Mouse (Mus musculus) midbrain, embryonic 14.5 days (tissue): ENCODE data around the gene T. TPM values are rescaled to one million over a fixed set of nuclear protein-coding genes. Genes with fewer than 3 reads are reported as not detected.

Source experiments
- ATAC-seq: fragments of 200-750 bp; cut with Nextera tagmentation; 2 replicates; pipeline ENCODE4 v1.8.0; 2017; ENCODE audit warnings: moderate number of reproducible peaks, moderate library complexity; ENCODE audit not compliant: low FRiP score, low TSS enrichment
- DNase-seq: peaks from one replicate; pipeline ENCODE4 v3.0.0-alpha.2; 2015
- H3K27ac ChIP-seq: fragments of 300-500 bp; sonication (generic); replicated peaks from 2 replicates; pipeline ENCODE4 v1.5.1; 2014; ENCODE audit warnings: mild to moderate bottlenecking, low read depth, low read length, moderate library complexity
- H3K27me3 ChIP-seq: fragments of 300-500 bp; sonication (generic); 2 replicates; pipeline ENCODE4 v1.6.1; 2014; ENCODE audit warnings: low read length, control low read depth, mixed read lengths; ENCODE audit not compliant: control insufficient read depth, insufficient read depth
- H3K36me3 ChIP-seq: fragments of 300-500 bp; sonication (generic); 2 replicates; pipeline ENCODE4 v1.6.1; 2014; ENCODE audit warnings: low read length, control low read depth; ENCODE audit not compliant: control insufficient read depth, insufficient read depth
- H3K4me1 ChIP-seq: fragments of 300-500 bp; sonication (generic); 2 replicates; pipeline ENCODE4 v1.6.1; 2014; ENCODE audit warnings: mild to moderate bottlenecking, antibody characterized with exemption, low read length, control low read depth; ENCODE audit not compliant: control insufficient read depth, insufficient read depth
- H3K4me2 ChIP-seq: fragments of 300-500 bp; sonication (generic); 2 replicates; pipeline ENCODE4 v1.6.1; 2014; ENCODE audit warnings: mild to moderate bottlenecking, low read length, moderate library complexity
- H3K4me3 ChIP-seq: fragments of 300-500 bp; sonication (generic); replicated peaks from 2 replicates; pipeline ENCODE4 v1.5.1; 2014; ENCODE audit warnings: low read depth, low read length
- H3K9ac ChIP-seq: fragments of 300-500 bp; sonication (generic); replicated peaks from 2 replicates; pipeline ENCODE4 v1.6.1; 2014; ENCODE audit warnings: mild to moderate bottlenecking, low read length, moderate library complexity
- H3K9me3 ChIP-seq: fragments of 300-500 bp; sonication (generic); 2 replicates; pipeline ENCODE4 v1.6.1; 2016; ENCODE audit warnings: low read length, control low read depth, mixed read lengths; ENCODE audit not compliant: control insufficient read depth
- whole genome bisulfite sequencing: fragments of 180-500 bp; shearing (Covaris S2); extraction: QIAGEN DNeasy Blood & Tissue Kit; methylation state at CpG from one replicate; pipeline ENCODE4 v1.1.7; 2014; 5-methylcytosine and 5-hydroxymethylcytosine counted together
- polyA plus RNA-seq: library from polyadenylated mRNA; unstranded; fragments of >200 nt; fragmentation: Nextera tagmentation; extraction: Ambion mirVana; gene quantifications from 2 replicates; pipeline ENCODE4 v1.2.1, GENCODE M21; 2014

Gene T
- polyA plus RNA-seq, 1 experiment from 2014 or later: 0.43 TPM

GRCm38 (mm10) chr17:8468716-8469344 lies 34.6 kb downstream of the T start:
- DNase-seq: peak; percentile 94
- Histone ChIP-seq H3K4me1 (no peaks in the 10 kb centered on the region), H3K27me3 (peaks cover 3% of the 10 kb centered on the region; the same call in 1 of the 2 replicates), H3K9me3 (no peaks in the 10 kb centered on the region), H3K9ac (0 out of 2 replicates have a peak overlapping the region, but pooled peaks have one; percentile 2), H3K4me2 (peak overlapping the region; percentile 26; the same call in 1 of the 2 replicates), H3K36me3 (no peaks in the 10 kb centered on the region), H3K4me3 (no peak overlapping the region), H3K27ac (no peak overlapping the region)
- WGBS: 15% methylated on average over 19 of the region's 19 CpGs
- ATAC-seq: no peak; the same call in 1 of the 2 replicates

- no peak overlapping the region for H3K4me3 ChIP-seq
- no peaks in the 10 kb centered on the region for H3K4me1 ChIP-seq
- 81% methylated on average over 3 of the region's 3 CpGs for WGBS
- no peak for ATAC-seq
- no peaks in the 10 kb centered on the region for H3K27me3 ChIP-seq
- H3K9me3 ChIP-seq: no peaks in the 10 kb centered on the region
- no peak overlapping the region for H3K4me2 ChIP-seq
- DNase-seq: no peak
- no peak overlapping the region for H3K27ac ChIP-seq
- no peaks in the 10 kb centered on the region for H3K36me3 ChIP-seq
- H3K9ac ChIP-seq: no peak overlapping the region
These were observed 44.3 kb downstream of the T start for GRCm38 (mm10) chr17:8478554-8478953.

- no peak for DNase-seq
- WGBS: 90% methylated on average over 9 of the region's 9 CpGs
- H3K4me1 ChIP-seq: no peaks in the 10 kb centered on the region
- no peak overlapping the region for H3K27ac ChIP-seq
- ATAC-seq: no peak
- H3K9ac ChIP-seq: no peak overlapping the region
- H3K36me3 ChIP-seq: no peaks in the 10 kb centered on the region
- no peak overlapping the region for H3K4me3 ChIP-seq
- H3K9me3 ChIP-seq: no peaks in the 10 kb centered on the region
- no peaks in the 10 kb centered on the region for H3K27me3 ChIP-seq
- H3K4me2 ChIP-seq: no peak overlapping the region
These were observed 45.4 kb downstream of the T start for GRCm38 (mm10) chr17:8479493-8480128.

GRCm38 (mm10) chr17:8481797-8482196 lies 47.6 kb downstream of the T start:
- DNase-seq (no peak), ATAC-seq (no peak)
- H3K4me1 ChIP-seq: no peaks in the 10 kb centered on the region
- no peaks in the 10 kb centered on the region for H3K36me3 ChIP-seq
- no peak overlapping the region for H3K27ac ChIP-seq
- 91% methylated on average over 10 of the region's 10 CpGs for WGBS
- H3K9ac ChIP-seq: no peak overlapping the region
- no peaks in the 10 kb centered on the region for H3K27me3 ChIP-seq
- H3K4me2 ChIP-seq: no peak overlapping the region
- no peak overlapping the region for H3K4me3 ChIP-seq
- H3K9me3 ChIP-seq: no peaks in the 10 kb centered on the region

- Histone ChIP-seq H3K36me3 (no peaks in the 10 kb centered on the region), H3K4me1 (no peaks in the 10 kb centered on the region), H3K9ac (no peak overlapping the region), H3K27ac (no peak overlapping the region), H3K9me3 (no peaks in the 10 kb centered on the region), H3K4me2 (no peak overlapping the region), H3K4me3 (no peak overlapping the region), H3K27me3 (no peaks in the 10 kb centered on the region)
- DNase-seq (no peak), ATAC-seq (no peak)
- 87% methylated on average over 7 of the region's 7 CpGs for WGBS
These were observed 48.7 kb downstream of the T start for GRCm38 (mm10) chr17:8482876-8483275.

GRCm38 (mm10) chr17:8484246-8484645 lies 50.0 kb downstream of the T start:
- Histone ChIP-seq H3K4me1 (no peaks in the 10 kb centered on the region), H3K4me3 (no peak overlapping the region), H3K9ac (no peak overlapping the region), H3K27me3 (no peaks in the 10 kb centered on the region), H3K27ac (no peak overlapping the region), H3K4me2 (no peak overlapping the region), H3K36me3 (no peaks in the 10 kb centered on the region), H3K9me3 (no peaks in the 10 kb centered on the region)
- 71% methylated on average over 3 of the region's 3 CpGs for WGBS
- ATAC-seq: no peak
- DNase-seq: no peak

- no peak for ATAC-seq
- Histone ChIP-seq H3K4me3 (no peak overlapping the region), H3K36me3 (no peaks in the 10 kb centered on the region), H3K27ac (no peak overlapping the region), H3K9me3 (no peaks in the 10 kb centered on the region), H3K27me3 (no peaks in the 10 kb centered on the region), H3K4me1 (no peaks in the 10 kb centered on the region), H3K9ac (no peak overlapping the region), H3K4me2 (no peak overlapping the region)
- no peak for DNase-seq
These were observed 50.9 kb downstream of the T start for GRCm38 (mm10) chr17:8485146-8485545.

- Histone ChIP-seq H3K9me3 (no peaks in the 10 kb centered on the region), H3K27me3 (no peaks in the 10 kb centered on the region), H3K4me3 (no peak overlapping the region), H3K27ac (no peak overlapping the region), H3K9ac (no peak overlapping the region), H3K36me3 (no peaks in the 10 kb centered on the region), H3K4me1 (no peaks in the 10 kb centered on the region), H3K4me2 (no peak overlapping the region)
- DNase-seq (no peak), ATAC-seq (no peak)
- whole genome bisulfite sequencing: 64% methylated on average over 12 of the region's 12 CpGs
These were observed 53.6 kb downstream of the T start for GRCm38 (mm10) chr17:8487824-8488223.

GRCm38 (mm10) chr17:8490971-8491370 lies 56.7 kb downstream of the T start:
- H3K27ac ChIP-seq: no peak overlapping the region
- no peaks in the 10 kb centered on the region for H3K9me3 ChIP-seq
- H3K9ac ChIP-seq: no peak overlapping the region
- no peak for DNase-seq
- H3K27me3 ChIP-seq: no peaks in the 10 kb centered on the region
- no peaks in the 10 kb centered on the region for H3K4me1 ChIP-seq
- ATAC-seq: no peak
- WGBS: 88% methylated on average over 5 of the region's 5 CpGs
- H3K36me3 ChIP-seq: no peaks in the 10 kb centered on the region
- H3K4me3 ChIP-seq: no peak overlapping the region
- no peak overlapping the region for H3K4me2 ChIP-seq
